Mouse (Mus musculus): ENCODE results near the gene Ccm2.

Gene Ccm2

GRCm38 (mm10) chr11:6605021-6605481, 58.4 kb downstream of the Ccm2 start:
- peak; percentile 80 for DNase-seq

GRCm38 (mm10) chr11:6605491-6606399, 59.1 kb downstream of the Ccm2 start, which contains the start of gene Nacad:
Gene Nacad, minus strand, starts transcription at chr11:6606053.
- DNase-seq, result peak; percentile 91

GRCm38 (mm10) chr11:6615250-6616205, 68.8 kb downstream of the Ccm2 start:
- no peak for DNase-seq

DNA sequence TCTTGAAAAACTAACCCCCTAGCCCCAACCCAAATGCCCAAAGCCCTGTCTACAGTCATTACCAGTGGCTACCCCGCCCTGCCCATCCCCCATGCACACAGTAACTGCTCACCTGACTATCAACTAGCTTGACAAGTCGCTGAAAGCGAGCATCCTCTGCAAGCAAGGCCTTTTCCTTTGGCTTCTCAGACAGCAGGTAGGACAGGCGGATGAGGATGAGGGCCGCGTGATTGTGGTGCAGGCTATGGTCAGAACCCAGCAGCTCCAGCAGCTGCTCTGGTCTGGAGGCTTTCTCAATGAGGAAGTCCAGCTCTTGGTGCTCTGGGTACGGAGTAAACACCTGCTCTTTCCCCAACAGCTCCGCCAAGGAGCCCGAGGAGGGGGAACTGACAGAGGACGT, 77.0 kb downstream of the Ccm2 start:
- no peak for DNase-seq

DNA sequence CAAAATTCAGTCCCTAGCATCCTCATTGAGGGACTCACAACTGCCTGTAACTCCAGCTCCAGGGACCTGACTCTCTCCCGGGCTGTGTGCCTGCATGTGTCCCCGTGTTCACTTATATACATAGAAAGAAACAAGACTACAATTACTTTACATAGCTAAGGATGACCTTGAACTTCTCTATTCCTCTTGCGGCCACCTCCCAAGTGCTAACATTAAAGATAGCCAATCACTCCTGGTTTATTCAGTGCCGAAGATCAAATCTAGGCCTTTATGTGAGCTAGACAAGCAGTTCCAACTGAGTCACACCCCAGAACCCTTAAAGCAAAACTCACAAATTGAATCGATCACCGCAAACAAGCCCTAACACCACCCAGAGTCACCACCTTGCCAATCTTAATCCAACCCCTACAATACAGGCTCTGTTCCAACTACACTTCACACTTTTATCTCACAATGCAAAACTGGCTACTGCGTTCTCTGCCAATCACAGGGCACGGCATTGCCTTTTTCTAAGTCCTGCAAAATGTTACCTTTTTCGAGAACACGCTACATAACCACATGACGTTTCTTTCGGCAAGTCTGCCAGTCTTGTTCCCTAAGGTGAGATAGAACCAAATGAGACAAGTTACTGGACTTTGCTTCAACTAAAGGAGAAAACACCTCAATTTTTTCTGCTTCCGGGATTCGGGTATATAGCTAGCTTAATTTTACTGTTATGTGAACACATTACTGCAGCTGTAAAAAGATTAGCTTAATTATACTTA, 78.1 kb downstream of the Ccm2 start:
- DNase-seq, result no peak

DNA sequence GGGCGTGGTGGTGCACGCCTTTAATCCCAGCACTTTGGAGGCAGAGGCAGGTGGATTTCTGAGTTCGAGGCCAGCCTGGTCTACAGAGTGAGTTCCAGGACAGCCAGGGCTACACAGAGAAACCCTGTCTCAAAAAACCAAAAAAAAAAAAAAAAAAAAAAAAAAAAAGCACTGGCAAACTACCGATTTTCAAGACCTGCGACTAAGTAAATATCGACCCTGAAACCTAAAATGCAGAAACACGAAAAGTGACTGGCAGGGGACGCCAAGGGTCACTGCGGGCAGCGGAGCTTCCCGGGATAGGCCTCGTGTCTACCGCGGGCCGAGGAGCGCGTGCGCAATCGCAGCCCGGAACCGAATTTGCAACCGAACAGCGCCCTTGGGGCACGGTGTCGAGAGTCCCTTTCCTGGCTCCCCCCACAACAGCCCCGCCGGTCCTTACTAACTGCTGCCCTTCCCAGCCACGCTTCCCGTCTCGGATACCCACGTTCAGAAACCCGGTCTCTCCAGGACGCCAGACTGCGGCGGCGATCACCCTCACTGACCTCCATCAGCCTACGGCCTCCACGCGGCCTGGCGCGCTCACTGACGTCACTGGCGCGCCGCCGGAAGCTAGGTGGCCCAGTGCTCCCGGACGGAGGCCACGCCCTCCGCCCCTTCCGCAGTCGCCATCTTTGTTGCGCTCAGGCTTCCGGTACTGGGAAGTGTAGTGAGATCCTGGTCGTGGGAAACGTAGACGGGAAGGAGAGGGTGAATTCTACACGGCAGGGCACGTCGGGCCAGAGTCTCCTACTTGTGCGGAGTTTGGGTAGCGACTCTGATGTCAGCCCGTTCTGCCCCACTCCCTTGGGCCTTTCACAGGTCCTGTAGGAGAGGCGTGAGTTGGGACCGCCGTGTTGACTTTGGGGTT, 79.0 kb downstream of the Ccm2 start, which contains the start of gene Tbrg4:
Gene Tbrg4 (minus strand): TSS at position 590 of the 910 bp plus-strand sequence.
- DNase-seq, result peak; percentile 94

DNA sequence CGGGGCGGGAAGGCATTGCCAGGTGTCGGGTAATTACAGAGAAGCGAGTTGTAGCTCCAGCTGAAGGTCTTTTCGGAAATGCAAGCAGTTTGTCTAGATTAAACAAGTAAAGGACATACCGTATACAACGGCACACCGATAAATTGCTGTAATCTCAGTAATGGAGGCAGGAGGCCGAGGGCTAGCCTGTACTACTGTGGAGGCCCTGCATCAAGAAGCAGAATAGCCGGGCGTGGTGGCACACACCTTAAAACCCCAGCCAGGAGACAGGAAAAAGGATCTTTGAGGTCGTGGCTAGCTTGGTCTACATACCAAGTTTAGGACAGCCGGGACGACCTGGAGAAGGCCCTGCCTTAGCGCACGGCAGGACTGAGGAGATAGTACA, 79.7 kb downstream of the Ccm2 start:
- DNase-seq, result no peak

DNA sequence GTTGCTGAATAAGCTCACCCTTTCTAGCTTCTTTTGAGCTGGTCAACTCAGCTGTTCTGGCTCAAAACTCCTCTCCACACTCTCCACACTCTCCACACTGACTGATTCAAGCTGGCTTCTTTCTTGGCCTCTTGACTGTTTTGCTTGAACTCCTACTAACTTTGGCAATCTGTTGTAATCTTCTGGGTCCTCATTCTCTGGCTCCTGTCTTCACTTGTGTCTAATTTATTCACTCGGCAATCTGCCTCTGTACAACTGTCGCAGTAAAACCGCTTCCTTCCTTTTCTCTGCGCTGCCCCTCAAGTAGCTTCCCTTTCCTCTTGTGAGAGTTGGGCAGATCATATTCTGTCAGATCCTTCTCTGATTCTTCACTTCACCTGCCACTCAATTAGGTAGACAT, 81.0 kb downstream of the Ccm2 start:
- DNase-seq, result no peak

- DNase-seq, result peak; percentile 51
Measured at GRCm38 (mm10) chr11:6628568-6628967, 81.9 kb downstream of the Ccm2 start.

DNA sequence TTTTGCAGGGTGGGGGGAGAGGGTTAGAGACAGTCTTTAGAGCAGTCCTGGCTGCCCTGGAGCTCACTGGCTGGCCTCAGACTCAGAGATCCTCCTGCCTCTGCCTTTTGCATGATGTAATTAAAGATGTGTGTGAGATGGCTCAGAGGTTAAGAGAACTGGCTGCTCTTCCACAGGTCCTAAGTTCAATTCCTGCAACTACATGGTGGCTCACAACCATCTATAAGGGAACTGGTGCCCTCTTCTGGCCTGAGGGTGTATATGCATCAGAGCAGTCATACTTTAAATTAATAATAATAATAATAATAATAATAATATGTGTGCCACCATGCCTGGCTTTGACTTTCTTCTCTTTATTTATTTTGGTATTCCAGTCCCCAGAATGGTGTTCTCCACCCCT, 83.0 kb downstream of the Ccm2 start:
- DNase-seq, result no peak

- DNase-seq, result no peak
Measured at GRCm38 (mm10) chr11:6636150-6636549, 89.5 kb downstream of the Ccm2 start.

GRCm38 (mm10) chr11:6638537-6638936, 91.8 kb downstream of the Ccm2 start, which contains the start of gene Wap:
Gene Wap, minus strand, starts transcription at chr11:6638637.
- DNase-seq, result no peak

GRCm38 (mm10) chr11:6639072-6639471, 92.4 kb downstream of the Ccm2 start:
- DNase-seq, result no peak

GRCm38 (mm10) chr11:6644566-6644965, 97.9 kb downstream of the Ccm2 start:
- no peak for DNase-seq
